Mouse (Mus musculus): ENCODE measurements at regions not wholly inside any gene's neighbourhood (a gene's known extent, or its start where the extent isn't known, plus 50 kb on each side); places are given as distances from the start of the nearest gene placed in this dataset.

DNA sequence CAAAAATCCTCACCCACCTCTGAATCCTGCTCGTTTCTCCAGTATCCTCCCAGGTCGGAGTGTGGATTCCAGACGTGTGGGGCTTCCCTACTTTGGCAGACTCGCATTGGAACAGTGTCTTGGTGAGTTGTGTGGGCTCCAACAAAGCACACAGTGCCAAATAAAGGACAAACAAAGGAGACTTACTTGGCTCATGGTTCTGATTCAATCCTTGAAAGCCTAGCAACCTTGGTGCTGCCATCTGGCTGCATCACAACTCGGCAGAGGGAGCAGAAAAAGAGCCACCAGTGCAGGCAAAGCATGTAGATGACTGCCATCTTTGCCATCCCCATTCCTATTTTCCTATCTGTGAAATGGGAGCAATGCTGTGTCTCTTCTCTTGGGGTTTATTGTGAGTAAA lies 64.0 kb downstream of the Il9r start:
- no peak for DNase-seq (ENCODE audit: low spot score in 2 of 2)

DNA sequence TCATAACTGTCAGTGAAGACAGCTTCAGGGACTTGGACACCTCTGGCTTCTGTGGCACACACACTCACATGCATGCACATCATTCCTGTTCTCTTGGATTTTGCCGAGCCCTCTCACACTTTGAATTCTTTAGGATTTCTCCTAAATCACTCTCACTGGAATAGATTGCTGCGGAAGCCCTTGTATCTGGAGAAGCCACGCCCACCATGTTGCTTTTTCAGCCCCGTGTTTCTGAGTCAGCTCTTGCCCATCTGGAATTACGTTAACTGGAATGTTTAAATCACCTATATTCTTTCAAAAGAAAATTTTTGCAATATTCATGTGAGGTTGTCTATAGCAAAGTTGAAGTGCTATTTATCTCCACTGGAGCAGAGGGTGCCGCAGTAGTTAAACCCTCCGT lies 66.1 kb downstream of the Il9r start:
- no peak for DNase-seq (ENCODE audit: low spot score in 2 of 2)

DNA sequence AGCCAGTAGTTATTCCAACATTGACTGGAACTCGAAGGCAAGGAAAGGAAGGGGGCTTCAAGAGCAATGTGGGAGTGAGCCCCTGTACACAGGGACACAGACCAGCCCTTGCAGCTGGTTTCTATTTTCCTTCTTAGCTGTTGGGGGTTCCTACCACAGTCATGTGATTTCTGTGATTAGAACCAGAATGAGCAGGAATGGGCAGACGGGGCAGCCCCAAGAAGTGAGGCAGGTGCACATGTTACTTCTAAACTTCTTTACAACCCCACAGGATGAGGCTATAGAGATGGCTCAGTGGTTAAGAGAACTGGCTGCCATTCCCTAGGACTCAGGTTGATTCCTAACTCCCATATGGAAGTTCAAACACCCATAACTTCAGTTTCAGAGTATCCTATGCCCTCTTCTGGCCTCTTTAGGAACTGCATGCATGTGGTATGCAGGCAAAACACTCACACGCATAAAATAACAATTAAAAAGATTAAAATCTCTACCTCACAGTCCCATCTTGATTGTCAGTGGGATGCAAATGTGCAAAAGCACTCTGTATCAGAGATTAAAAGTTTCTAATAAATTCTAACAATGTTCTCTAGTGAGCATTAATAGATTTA lies 68.0 kb downstream of the Il9r start:
- no peak for DNase-seq (ENCODE audit: low spot score in 2 of 2)

DNA sequence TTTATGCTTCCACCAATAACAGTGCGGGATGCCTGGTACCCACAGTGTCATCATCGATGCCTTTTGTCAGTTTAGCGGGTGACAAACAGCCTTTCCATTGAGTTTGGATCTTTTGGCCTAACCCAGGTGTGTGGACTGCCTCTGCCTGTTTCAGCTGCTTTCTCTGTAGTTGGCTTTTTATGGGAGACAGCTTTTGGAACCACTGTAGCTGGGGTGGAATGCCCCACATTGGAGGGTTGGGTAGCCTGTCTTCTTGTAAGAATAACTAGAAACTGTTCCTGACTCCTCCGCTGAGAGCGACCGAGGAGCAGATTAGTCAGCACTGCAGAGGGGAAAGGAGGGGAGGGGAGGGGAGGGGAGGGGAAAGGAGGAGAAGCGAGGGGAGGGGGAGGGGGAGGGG lies 71.5 kb downstream of the Il9r start:
- DNase-seq (ENCODE audit: low spot score in 2 of 2): no peak

DNA sequence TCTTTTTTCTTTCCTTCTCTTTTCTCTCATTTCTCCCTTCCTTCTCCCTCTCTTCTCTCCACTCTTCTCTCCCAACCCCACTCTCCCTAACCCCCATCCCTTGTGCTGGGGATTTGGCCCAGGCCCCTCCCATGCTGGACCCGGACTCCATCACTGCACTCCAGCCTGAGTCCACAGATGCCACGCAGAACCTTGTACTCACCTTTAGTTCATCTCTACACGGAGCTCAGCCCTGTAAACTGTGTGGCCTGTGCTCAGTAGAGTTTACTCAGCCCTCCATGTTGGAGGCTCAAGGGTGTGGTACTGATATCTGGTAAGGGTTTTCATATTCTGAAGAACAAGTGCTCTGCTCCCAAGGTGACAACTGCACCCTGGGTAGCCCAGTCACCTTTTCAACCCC lies 72.1 kb downstream of the Il9r start:
- no peak for DNase-seq (ENCODE audit: low spot score in 2 of 2)

DNA sequence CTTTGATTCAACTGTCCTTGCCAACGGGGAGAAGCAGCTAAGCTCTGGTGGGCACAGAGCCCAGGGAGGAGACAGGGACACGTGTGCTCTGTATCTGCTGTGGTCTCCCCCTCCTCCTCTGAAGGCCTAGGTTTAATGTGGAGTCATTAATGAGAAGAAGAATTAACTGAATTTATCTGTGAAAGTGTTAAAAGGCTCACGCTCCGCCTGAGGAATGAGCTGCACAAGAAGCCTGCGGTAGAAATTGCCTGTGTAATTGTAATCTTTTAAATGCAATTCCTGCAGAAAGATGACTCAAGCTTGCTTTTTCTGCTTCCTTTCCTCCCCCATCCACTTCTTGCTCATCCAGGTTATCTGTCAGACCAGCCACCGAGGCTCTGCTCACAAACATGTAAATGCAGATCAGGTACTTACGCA lies 72.7 kb downstream of the Il9r start:
- DNase-seq (ENCODE audit: low spot score in 2 of 2): no peak

DNA sequence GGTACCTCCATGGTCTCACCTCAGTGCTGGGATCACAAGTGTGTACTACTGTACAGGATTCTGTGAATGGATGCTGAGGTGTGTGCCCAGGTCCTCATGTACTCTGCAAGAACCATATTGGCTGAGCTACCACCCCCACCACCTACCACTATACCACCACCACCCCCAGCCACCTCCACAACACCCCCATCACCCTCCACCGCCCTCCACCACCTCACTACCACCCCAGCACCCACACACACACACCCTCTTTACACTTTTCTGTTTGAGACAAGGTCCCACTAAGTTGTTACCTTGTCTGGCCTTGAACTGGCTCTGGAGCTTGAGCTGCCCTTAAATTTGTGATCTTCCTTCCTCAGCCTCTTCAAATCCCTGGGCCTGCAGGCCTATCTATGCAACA lies 73.3 kb downstream of the Il9r start:
- no peak for DNase-seq (ENCODE audit: low spot score in 2 of 2)

DNA sequence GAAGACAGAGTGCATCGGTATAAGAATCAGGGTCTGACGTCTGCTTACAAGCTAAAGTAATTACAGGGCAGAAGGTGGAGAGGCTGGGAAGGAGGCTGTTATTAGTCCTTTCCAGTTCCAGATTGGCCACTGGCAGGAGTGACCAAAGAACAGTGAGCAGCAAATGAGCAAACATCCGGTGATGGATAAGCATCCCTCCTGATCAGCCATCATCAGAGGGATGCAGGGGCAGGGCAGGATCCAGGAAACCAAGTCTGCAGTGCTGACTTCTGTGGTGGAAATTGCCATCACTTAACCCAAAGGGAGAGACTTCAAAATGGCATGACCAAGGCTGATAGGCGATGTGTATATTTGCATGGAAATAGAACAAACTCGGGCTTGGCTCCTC lies 73.8 kb downstream of the Il9r start:
- DNase-seq (ENCODE audit: low spot score in 2 of 2): no peak

DNA sequence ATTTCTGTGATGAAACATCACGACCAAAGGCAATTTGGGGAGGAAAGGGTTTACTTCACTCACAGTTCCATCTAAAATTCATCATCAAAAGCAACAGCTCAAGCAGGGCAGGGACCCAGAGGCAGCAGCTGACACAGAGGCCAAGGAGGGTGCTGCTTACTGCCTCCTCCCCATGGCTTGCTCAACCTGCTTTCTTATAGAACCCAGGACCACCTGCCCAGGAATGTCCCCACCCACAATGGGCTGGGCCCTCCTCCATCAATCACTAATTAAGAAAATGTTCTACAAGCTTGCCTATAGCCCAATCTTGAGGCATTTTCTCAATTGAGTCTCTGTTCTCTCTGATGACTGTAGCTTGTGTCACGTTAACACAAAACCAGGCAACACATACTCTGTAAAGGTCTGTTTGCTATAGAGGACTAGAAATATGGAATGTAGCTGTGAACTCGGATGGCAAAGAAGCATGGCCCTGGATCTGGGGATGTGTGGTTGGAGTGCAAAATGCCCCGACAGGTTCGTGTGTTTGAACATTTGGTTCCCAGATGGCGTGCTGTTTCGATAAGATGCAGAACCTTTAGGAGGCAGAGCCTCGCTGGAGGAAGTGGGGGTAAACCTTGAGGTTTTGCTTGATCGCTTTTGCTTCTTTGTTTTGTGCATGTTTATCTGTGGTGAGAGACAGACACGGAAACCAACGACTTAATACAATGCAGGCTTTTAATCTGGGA lies 74.3 kb downstream of the Il9r start:
- DNase-seq (ENCODE audit: low spot score in 2 of 2): no peak

DNA sequence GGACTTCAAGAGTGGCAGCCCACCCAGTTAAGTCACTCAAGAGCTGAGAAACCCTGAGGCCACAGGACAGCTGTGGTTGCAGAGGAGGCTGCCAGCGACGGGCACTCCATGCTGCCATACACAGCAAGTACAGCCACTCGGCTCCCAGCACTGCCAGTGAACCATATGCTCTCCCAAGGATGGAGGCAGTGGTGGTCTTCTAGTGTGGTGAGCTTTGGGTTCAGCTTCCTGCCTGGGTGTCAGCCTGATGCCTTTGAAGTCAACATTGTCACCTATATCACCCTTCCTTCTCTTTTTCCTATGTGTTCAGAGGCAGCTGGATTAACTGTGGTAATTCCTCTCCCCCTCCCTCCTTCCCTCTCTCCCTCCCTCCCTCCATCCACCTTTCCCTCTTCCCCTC lies 79.5 kb downstream of the Il9r start:
- DNase-seq (ENCODE audit: low spot score in 2 of 2): no peak

DNA sequence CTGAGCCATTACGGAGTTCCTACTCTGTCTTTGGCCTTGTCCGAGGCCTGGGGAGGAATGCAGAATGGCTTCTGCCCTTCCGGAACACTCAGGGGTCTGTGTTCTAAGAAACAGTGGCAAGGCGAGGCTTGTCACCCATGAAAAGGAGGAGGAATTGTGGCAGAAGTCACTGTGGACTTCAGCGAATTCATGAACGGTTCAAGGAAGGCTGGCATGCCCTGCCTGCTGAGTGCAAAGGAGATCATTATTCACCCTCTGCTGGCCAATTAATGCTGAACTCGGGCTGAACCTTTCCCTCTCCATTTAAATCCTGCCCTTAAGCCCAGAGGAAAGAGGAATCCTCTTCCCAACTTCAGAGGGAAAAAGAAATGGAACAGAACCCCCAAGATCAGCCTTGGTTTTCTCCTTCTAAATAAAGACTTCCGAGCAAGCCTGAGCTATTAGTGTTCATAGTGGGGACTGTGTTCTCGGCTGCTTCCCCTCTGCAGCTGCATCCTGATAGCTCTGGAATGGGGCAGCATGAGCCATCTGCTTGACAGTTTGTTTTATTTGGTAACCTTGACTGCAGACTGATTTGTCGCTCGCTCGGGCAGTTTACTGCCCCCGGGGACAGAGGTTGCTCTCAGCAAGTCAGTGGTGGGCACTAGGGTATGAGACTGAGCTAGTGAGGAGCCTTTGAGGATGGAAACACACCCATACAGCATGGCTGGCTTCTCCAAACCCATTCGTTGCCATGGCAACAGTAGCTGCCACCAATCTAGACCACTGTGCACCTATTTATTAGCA lies 81.0 kb downstream of the Il9r start:
- no peak for DNase-seq (ENCODE audit: low spot score in 2 of 2)

DNA sequence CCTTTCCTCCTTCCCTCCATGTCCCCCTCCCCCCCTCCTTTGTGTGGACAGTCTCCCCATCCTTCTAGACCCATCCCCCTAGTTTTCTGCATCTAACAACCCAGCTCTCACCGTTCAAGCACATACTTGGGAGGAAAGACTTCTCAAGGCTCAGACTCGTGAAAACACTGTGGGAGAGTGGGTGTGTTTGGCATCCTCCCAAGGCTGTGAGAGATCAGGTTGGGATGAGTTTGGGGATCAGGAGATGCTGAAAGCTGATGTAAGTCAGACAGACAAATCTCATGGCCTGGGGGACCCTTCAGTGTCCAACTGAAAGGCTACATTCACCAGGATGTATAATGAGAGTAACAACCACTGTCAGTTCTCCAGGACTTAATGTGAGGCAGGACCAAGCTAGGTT lies 82.1 kb downstream of the Il9r start:
- no peak for DNase-seq (ENCODE audit: low spot score in 2 of 2)

DNA sequence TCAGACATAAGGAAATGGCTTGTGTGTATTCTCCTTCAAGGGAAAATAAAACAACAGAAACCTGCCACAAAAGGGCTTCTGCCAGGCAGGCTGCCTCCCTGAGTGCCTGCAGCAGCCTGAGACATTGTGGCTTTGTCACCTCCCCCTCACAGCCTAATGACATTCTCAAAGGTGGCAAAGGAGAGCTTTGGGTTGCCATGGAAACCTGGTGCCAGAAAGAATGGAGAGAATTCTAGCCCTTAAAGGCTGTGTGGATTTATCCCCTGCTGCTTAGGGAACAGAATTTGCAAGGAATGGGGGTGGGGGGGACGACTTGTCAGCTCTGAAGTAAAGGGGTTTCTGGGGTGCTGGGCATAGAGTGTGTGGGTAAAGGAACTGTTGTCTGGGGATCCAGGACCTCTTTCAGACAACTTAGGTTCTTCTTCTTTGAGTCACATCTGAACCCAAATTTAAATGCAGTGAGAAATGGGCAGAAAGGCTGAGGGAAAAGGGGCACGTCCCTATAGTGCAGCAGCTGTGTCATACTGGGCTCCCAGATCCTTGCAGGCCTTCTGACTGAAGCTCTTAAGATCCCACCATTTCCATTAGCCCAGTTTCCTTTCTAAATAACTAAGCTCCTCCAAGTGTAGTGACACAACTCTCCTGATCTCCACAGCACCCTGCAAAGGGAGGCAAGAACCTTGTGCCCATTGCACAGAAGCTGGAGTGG lies 86.8 kb downstream of the Il9r start:
- DNase-seq (ENCODE audit: low spot score in 2 of 2): peak in 1 of 2 experiments; percentile 39

DNA sequence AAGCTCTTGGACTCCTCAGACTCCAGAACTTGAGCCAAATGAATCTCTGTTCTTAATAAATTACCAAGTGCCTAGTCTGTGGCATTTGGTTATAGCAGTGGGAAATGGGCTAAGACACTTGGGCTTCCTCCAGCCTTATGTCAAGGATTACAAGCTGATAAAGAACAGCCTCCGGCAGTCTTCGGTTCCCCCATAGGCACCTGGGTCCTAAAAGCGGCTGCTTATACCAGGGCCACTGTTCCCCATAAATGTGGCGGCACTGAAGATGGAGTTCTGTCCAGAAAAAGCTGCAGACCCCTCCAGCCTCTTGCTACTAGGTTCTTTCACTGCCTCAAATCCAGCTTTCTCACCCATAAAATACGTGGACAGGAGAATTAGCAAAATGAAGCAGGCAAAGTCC lies 87.6 kb downstream of the Il9r start:
- DNase-seq (ENCODE audit: low spot score in 2 of 2): no peak

DNA sequence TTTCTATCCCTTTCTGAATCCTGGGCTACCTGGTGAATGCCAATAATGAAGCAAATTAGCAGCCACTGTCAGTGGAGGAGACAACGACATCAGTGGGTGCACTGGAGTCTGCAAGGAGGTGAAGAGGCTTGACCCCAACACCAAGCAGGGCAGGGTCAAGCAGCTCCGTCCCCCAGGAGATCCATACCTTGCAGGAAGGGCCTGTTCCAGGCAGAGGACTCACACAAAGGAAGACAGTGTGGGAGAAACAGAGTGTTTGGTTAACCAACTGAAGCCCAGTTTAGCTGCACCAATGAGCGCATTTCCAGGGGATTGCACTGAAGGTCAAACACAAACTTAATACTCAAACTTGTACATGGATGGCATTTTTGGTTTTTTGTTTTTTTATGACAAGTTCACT lies 88.2 kb downstream of the Il9r start:
- no peak for DNase-seq (ENCODE audit: low spot score in 2 of 2)

DNA sequence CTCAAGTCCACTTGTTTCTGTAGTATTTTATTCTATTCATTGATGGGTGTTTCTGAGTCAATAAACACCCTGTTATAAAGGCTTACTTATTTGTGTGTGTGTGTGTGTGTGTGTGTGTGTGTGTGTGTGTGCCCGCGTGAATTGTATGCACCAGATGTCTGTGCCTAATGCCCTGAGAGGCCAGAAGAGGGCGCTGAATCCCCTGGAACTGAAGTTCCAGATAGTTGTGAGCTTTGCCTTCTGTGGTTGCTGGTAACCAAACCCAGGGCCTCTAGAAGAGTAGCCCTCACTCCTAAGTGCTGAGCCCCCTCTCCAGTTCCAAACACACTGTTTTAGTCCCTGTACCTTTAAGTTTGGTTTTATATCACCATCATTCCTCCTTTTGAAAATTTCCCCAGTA lies 90.2 kb downstream of the Il9r start:
- no peak for DNase-seq (ENCODE audit: low spot score in 2 of 2)
